Mouse (Mus musculus): Measurements from ENCODE around the gene Hspa1b. TPM values are rescaled to one million over a fixed set of nuclear protein-coding genes. Genes with fewer than 3 reads are reported as not detected.
"Not testable (repeated sequence)": the region's sequence is repeated elsewhere in the genome, so short reads cannot be mapped to it uniquely, and the experiment has no call there.

Gene Hspa1b
- total RNA-seq, 1 experiment: 14.6 TPM

GRCm38 (mm10) chr17:34962125-34962524 lies 3.1 kb upstream of the Hspa1b start:
- Histone ChIP-seq H3K9ac (ENCODE audit: insufficient read depth, low read depth, low read length, poor library complexity, severe bottlenecking) (no peak overlapping the region), H3K36me3 (ENCODE audit: control insufficient read depth, insufficient read depth, low read length, poor library complexity, severe bottlenecking) (no peaks in the 10 kb centered on the region), H3K9me3 (ENCODE audit: control insufficient read depth, insufficient read depth, low read depth, low read length) (no peaks in the 10 kb centered on the region), H3K4me3 (ENCODE audit: insufficient read depth in 1 of 2, low read depth in 1 of 2, low read length in 2 of 2, poor library complexity in 1 of 2, severe bottlenecking in 1 of 2) (no peak overlapping the region), H3K4me1 (ENCODE audit: control insufficient read depth in 2 of 2, insufficient read depth in 2 of 2, low read length in 2 of 2, poor library complexity in 1 of 2) (peaks cover 3 to 16% of the 10 kb centered on the region in 2 experiments; a peak in 2 of 4 replicates), H3K27ac (ENCODE audit: insufficient read depth, low read depth, low read length, poor library complexity, severe bottlenecking) (no peak overlapping the region)
- in situ Hi-C loops (cut with MboI; ENCODE audit: low sequenced_read_pairs in 2 of 2, unreplicated experiment in 2 of 2): no loop called here
- DNase-seq (ENCODE audit: low read depth, low spot score): no peak
- TF ChIP-seq MAFK (IDR thresholded peaks at IDR 0.05; ENCODE audit: insufficient read depth, low read depth, low read length): no peak
- TF ChIP-seq ZC3H11A (IDR thresholded peaks at IDR 0.05; ENCODE audit: borderline replicate concordance, low read depth, low read length): no peak
- TF ChIP-seq ZNF384 (IDR thresholded peaks at IDR 0.05; ENCODE audit: low read depth, low read length): no peak
- no peak for TF ChIP-seq HCFC1 (IDR thresholded peaks at IDR 0.05; ENCODE audit: borderline replicate concordance, insufficient read depth, low read length)
- no peak for TF ChIP-seq CHD2 (IDR thresholded peaks at IDR 0.05; ENCODE audit: low read depth, low read length)

GRCm38 (mm10) chr17:34960702-34961493 lies 1.9 kb upstream of the Hspa1b start:
- H3K4me3 ChIP-seq (ENCODE audit: insufficient read depth in 1 of 2, low read depth in 1 of 2, low read length in 2 of 2, poor library complexity in 1 of 2, severe bottlenecking in 1 of 2): no peak overlapping the region
- no peaks in the 10 kb centered on the region for H3K9me3 ChIP-seq (ENCODE audit: control insufficient read depth, insufficient read depth, low read depth, low read length)
- peaks cover 3 to 16% of the 10 kb centered on the region in 2 experiments; a peak in 2 of 4 replicates for H3K4me1 ChIP-seq (ENCODE audit: control insufficient read depth in 2 of 2, insufficient read depth in 2 of 2, low read length in 2 of 2, poor library complexity in 1 of 2)
- no peaks in the 10 kb centered on the region for H3K36me3 ChIP-seq (ENCODE audit: control insufficient read depth, insufficient read depth, low read length, poor library complexity, severe bottlenecking)
- no peak overlapping the region for H3K9ac ChIP-seq (ENCODE audit: insufficient read depth, low read depth, low read length, poor library complexity, severe bottlenecking)
- no peak for DNase-seq (ENCODE audit: low read depth, low spot score)
- TF ChIP-seq CHD2 (IDR thresholded peaks at IDR 0.05; ENCODE audit: low read depth, low read length) (no peak), ZC3H11A (IDR thresholded peaks at IDR 0.05; ENCODE audit: borderline replicate concordance, low read depth, low read length) (no peak), MAFK (IDR thresholded peaks at IDR 0.05; ENCODE audit: insufficient read depth, low read depth, low read length) (no peak), HCFC1 (IDR thresholded peaks at IDR 0.05; ENCODE audit: borderline replicate concordance, insufficient read depth, low read length) (no peak), ZNF384 (IDR thresholded peaks at IDR 0.05; ENCODE audit: low read depth, low read length) (no peak)
- H3K27ac ChIP-seq (ENCODE audit: insufficient read depth, low read depth, low read length, poor library complexity, severe bottlenecking): no peak overlapping the region
- in situ Hi-C loops (cut with MboI; ENCODE audit: low sequenced_read_pairs in 2 of 2, unreplicated experiment in 2 of 2): no loop called here

- Histone ChIP-seq H3K27ac (ENCODE audit: insufficient read depth, low read depth, low read length, poor library complexity, severe bottlenecking) (no peak overlapping the region), H3K36me3 (ENCODE audit: control insufficient read depth, insufficient read depth, low read length, poor library complexity, severe bottlenecking) (no peaks in the 10 kb centered on the region), H3K4me3 (ENCODE audit: insufficient read depth in 1 of 2, low read depth in 1 of 2, low read length in 2 of 2, poor library complexity in 1 of 2, severe bottlenecking in 1 of 2) (peak overlapping the region; percentile 85 to 94), H3K4me1 (ENCODE audit: control insufficient read depth in 2 of 2, insufficient read depth in 2 of 2, low read length in 2 of 2, poor library complexity in 1 of 2) (peaks cover 3 to 9% of the 10 kb centered on the region in 2 experiments; a peak in 2 of 4 replicates), H3K9ac (ENCODE audit: insufficient read depth, low read depth, low read length, poor library complexity, severe bottlenecking) (0 out of 2 replicates have a peak overlapping the region, but pooled peaks have one; percentile 1), H3K9me3 (ENCODE audit: control insufficient read depth, insufficient read depth, low read depth, low read length) (no peaks in the 10 kb centered on the region)
- DNase-seq (ENCODE audit: low read depth, low spot score): no peak
- TF ChIP-seq MAFK (IDR thresholded peaks at IDR 0.05; ENCODE audit: insufficient read depth, low read depth, low read length) (no peak), HCFC1 (IDR thresholded peaks at IDR 0.05; ENCODE audit: borderline replicate concordance, insufficient read depth, low read length) (no peak), ZC3H11A (IDR thresholded peaks at IDR 0.05; ENCODE audit: borderline replicate concordance, low read depth, low read length) (no peak), CHD2 (IDR thresholded peaks at IDR 0.05; ENCODE audit: low read depth, low read length) (no peak), ZNF384 (IDR thresholded peaks at IDR 0.05; ENCODE audit: low read depth, low read length) (no peak)
- in situ Hi-C loops (cut with MboI; ENCODE audit: low sequenced_read_pairs in 2 of 2, unreplicated experiment in 2 of 2): no loop called here
Measured at GRCm38 (mm10) chr17:34959881-34960515, 960 bp upstream of the Hspa1b start.

GRCm38 (mm10) chr17:34958734-34959129 lies 306 bp downstream of the Hspa1b start:
- in situ Hi-C loops (cut with MboI; ENCODE audit: low sequenced_read_pairs in 2 of 2, unreplicated experiment in 2 of 2): not testable (repeated sequence)

GRCm38 (mm10) chr17:34957966-34958365 lies 1.1 kb downstream of the Hspa1b start:
- H3K36me3 ChIP-seq (ENCODE audit: control insufficient read depth, insufficient read depth, low read length, poor library complexity, severe bottlenecking); H3K9ac ChIP-seq (ENCODE audit: insufficient read depth, low read depth, low read length, poor library complexity, severe bottlenecking); H3K9me3 ChIP-seq (ENCODE audit: control insufficient read depth, insufficient read depth, low read depth, low read length); DNase-seq (ENCODE audit: low read depth, low spot score); H3K27ac ChIP-seq (ENCODE audit: insufficient read depth, low read depth, low read length, poor library complexity, severe bottlenecking); H3K4me3 ChIP-seq (ENCODE audit: insufficient read depth in 1 of 2, low read depth in 1 of 2, low read length in 2 of 2, poor library complexity in 1 of 2, severe bottlenecking in 1 of 2); H3K4me1 ChIP-seq (ENCODE audit: control insufficient read depth in 2 of 2, insufficient read depth in 2 of 2, low read length in 2 of 2, poor library complexity in 1 of 2); in situ Hi-C loops (cut with MboI; ENCODE audit: low sequenced_read_pairs in 2 of 2, unreplicated experiment in 2 of 2): not testable (repeated sequence)

More at GRCm38 (mm10) chr17:34958734-34959129, 306 bp downstream of the Hspa1b start:
- H3K9me3 ChIP-seq (ENCODE audit: control insufficient read depth, insufficient read depth, low read depth, low read length); DNase-seq (ENCODE audit: low read depth, low spot score); H3K9ac ChIP-seq (ENCODE audit: insufficient read depth, low read depth, low read length, poor library complexity, severe bottlenecking); H3K4me1 ChIP-seq (ENCODE audit: control insufficient read depth in 2 of 2, insufficient read depth in 2 of 2, low read length in 2 of 2, poor library complexity in 1 of 2); H3K27ac ChIP-seq (ENCODE audit: insufficient read depth, low read depth, low read length, poor library complexity, severe bottlenecking); H3K36me3 ChIP-seq (ENCODE audit: control insufficient read depth, insufficient read depth, low read length, poor library complexity, severe bottlenecking): not testable (repeated sequence)
- H3K4me3 ChIP-seq (ENCODE audit: insufficient read depth in 1 of 2, low read depth in 1 of 2, low read length in 2 of 2, poor library complexity in 1 of 2, severe bottlenecking in 1 of 2): peak overlapping the region; percentile 54 to 60; a peak in 3 of 4 replicates

GRCm38 (mm10) chr17:34957291-34957690 lies 1.7 kb downstream of the Hspa1b start:
- peak overlapping the region in 1 of 2 experiments; percentile 50; a peak in 1 of 4 replicates for H3K4me3 ChIP-seq (ENCODE audit: insufficient read depth in 1 of 2, low read depth in 1 of 2, low read length in 2 of 2, poor library complexity in 1 of 2, severe bottlenecking in 1 of 2)
- in situ Hi-C loops (cut with MboI; ENCODE audit: low sequenced_read_pairs in 2 of 2, unreplicated experiment in 2 of 2); H3K36me3 ChIP-seq (ENCODE audit: control insufficient read depth, insufficient read depth, low read length, poor library complexity, severe bottlenecking); H3K4me1 ChIP-seq (ENCODE audit: control insufficient read depth in 2 of 2, insufficient read depth in 2 of 2, low read length in 2 of 2, poor library complexity in 1 of 2); H3K27ac ChIP-seq (ENCODE audit: insufficient read depth, low read depth, low read length, poor library complexity, severe bottlenecking); DNase-seq (ENCODE audit: low read depth, low spot score); H3K9me3 ChIP-seq (ENCODE audit: control insufficient read depth, insufficient read depth, low read depth, low read length); H3K9ac ChIP-seq (ENCODE audit: insufficient read depth, low read depth, low read length, poor library complexity, severe bottlenecking): not testable (repeated sequence)
